In the genomic region with DNA sequence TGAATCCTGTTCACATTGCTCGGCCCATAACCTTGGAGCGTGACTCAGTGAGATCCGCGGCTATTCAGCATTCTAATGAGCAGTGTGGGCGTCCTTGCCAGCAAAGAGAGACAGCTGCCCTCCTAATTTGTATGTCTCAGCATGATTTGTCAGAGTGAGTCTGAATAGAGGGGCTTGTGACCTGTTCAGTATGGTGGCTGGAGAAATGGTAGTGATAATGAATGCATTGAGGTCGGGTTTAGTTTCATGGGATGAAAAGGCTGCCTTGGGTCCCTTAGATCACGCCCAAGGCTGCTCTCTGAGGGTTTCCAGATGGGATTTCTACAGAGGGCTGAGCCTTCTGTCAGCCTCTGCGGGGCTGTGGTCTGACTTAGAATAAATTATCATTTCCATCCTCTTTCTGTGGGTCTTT, we compare ENCODE assay signal across 9 mouse cellular contexts.
A peak's percentile ranks its signal among the peaks of the same experiment; 100 is the strongest.
DNase-seq lines count a peak whose midpoint lies in the region; ATAC-seq lines count a peak whose summit lies in the region.
"Had no signal": no experiment of that assay in that cellular context is flagged by ENCODE, and none has a peak within 500 bp of the region (broad histone marks: within the 10 kb centered on the region; RNA-seq: fewer than 3 reads in every experiment).

No protein-coding gene starts in this region.

- H3K9me3 ChIP-seq in kidney, embryonic 14.5 days (ENCODE audit: control insufficient read depth, low read length), result no peaks in the 10 kb centered on the region
- H3K9me3 ChIP-seq in kidney, embryonic 16.5 days (ENCODE audit: low read length), result no peaks in the 10 kb centered on the region
- H3K9me3 ChIP-seq in hindbrain, embryonic 11.5 days (ENCODE audit: control insufficient read depth, low read length), result no peaks in the 10 kb centered on the region
- no peaks in the 10 kb centered on the region for H3K9me3 ChIP-seq in neural tube, embryonic 13.5 days
- H3K9me3 ChIP-seq in liver, embryonic 12.5 days (replicated peaks), result no peaks in the 10 kb centered on the region

- H3K36me3 ChIP-seq in kidney, embryonic 14.5 days (ENCODE audit: control insufficient read depth, insufficient read depth, low read length), result peaks cover 10% of the 10 kb centered on the region; the same call in 1 of the 2 replicates
- H3K36me3 ChIP-seq in kidney, embryonic 16.5 days (ENCODE audit: insufficient read depth, low read length), result peaks cover 23% of the 10 kb centered on the region; the same call in 1 of the 2 replicates
- H3K36me3 ChIP-seq in hindbrain, embryonic 11.5 days (ENCODE audit: control insufficient read depth, insufficient read depth, low read length), result no peaks in the 10 kb centered on the region
- H3K36me3 ChIP-seq in neural tube, embryonic 13.5 days, result no peaks in the 10 kb centered on the region
- 0 out of 2 replicates have a peak, but pooled peaks cover 7% of the 10 kb centered on the region for H3K36me3 ChIP-seq in liver, embryonic 12.5 days

- H3K4me1 ChIP-seq in kidney, embryonic 14.5 days (ENCODE audit: control insufficient read depth, insufficient read depth, low read length), result peaks cover 4% of the 10 kb centered on the region
- peaks cover 14% of the 10 kb centered on the region for H3K4me1 ChIP-seq in kidney, embryonic 16.5 days (ENCODE audit: insufficient read depth, low read length)
- peaks cover 21% of the 10 kb centered on the region for H3K4me1 ChIP-seq in hindbrain, embryonic 11.5 days (replicated peaks; ENCODE audit: control insufficient read depth, insufficient read depth, low read length)
- H3K4me1 ChIP-seq in neural tube, embryonic 13.5 days (replicated peaks), result peaks cover 86% of the 10 kb centered on the region
- H3K4me1 ChIP-seq in liver, embryonic 12.5 days, result peaks cover 8% of the 10 kb centered on the region; the same call in 1 of the 2 replicates

- DNase-seq in adrenal gland, postnatal 25 days, result peak; percentile 56
- peak; percentile 71 for DNase-seq in hindbrain, embryonic 11.5 days (ENCODE audit: low spot score)
- DNase-seq in gastrocnemius, postnatal 4 days (ENCODE audit: low spot score in 2 of 2), result no peak
- no peak for DNase-seq in cerebellum, adult 11-12 months

- WGBS in kidney, embryonic 14.5 days, result 21% methylated on average over 8 of the region's 8 CpGs
- 24% methylated on average over 8 of the region's 8 CpGs for WGBS in kidney, embryonic 16.5 days
- 5% methylated on average over 8 of the region's 8 CpGs for WGBS in hindbrain, embryonic 11.5 days
- 3% methylated on average over 8 of the region's 8 CpGs for WGBS in neural tube, embryonic 13.5 days
- 60% methylated on average over 8 of the region's 8 CpGs for whole genome bisulfite sequencing in liver, embryonic 12.5 days (ENCODE audit: insufficient replicate concordance)

- no peaks in the 10 kb centered on the region for H3K27me3 ChIP-seq in kidney, embryonic 14.5 days (ENCODE audit: control insufficient read depth, insufficient read depth, low read length)
- H3K27me3 ChIP-seq in kidney, embryonic 16.5 days (ENCODE audit: insufficient read depth, low read length), result no peaks in the 10 kb centered on the region
- H3K27me3 ChIP-seq in hindbrain, embryonic 11.5 days (ENCODE audit: control insufficient read depth, insufficient read depth, low read length), result no peaks in the 10 kb centered on the region
- H3K27me3 ChIP-seq in neural tube, embryonic 13.5 days, result no peaks in the 10 kb centered on the region
- H3K27me3 ChIP-seq in liver, embryonic 12.5 days (replicated peaks), result no peaks in the 10 kb centered on the region
- H3K27me3 ChIP-seq: CH12.LX had no signal

- peak; percentile 20; the same call in 1 of the 2 replicates for ATAC-seq in kidney, embryonic 14.5 days (ENCODE audit: low FRiP score, low TSS enrichment)
- ATAC-seq in kidney, embryonic 16.5 days (ENCODE audit: low FRiP score, low TSS enrichment), result no peak
- ATAC-seq in hindbrain, embryonic 11.5 days (ENCODE audit: low FRiP score), result peak; percentile 87
- ATAC-seq in neural tube, embryonic 13.5 days (ENCODE audit: low read depth), result peak; percentile 77
- no peak for ATAC-seq in liver, embryonic 12.5 days

- H3K9ac ChIP-seq in kidney, embryonic 14.5 days (ENCODE audit: low read depth, low read length), result no peak overlapping the region
- H3K9ac ChIP-seq in kidney, embryonic 16.5 days (replicated peaks; ENCODE audit: low read length), result no peak overlapping the region
- H3K9ac ChIP-seq in hindbrain, embryonic 11.5 days (ENCODE audit: low read depth, low read length), result no peak overlapping the region
- H3K9ac ChIP-seq in neural tube, embryonic 13.5 days, result peak overlapping the region; percentile 49; the same call in 1 of the 2 replicates
- no peak overlapping the region for H3K9ac ChIP-seq in liver, embryonic 12.5 days

- no peak overlapping the region for H3K4me3 ChIP-seq in kidney, embryonic 14.5 days (ENCODE audit: low read length)
- H3K4me3 ChIP-seq in kidney, embryonic 16.5 days (ENCODE audit: low read length), result no peak overlapping the region
- H3K4me3 ChIP-seq in hindbrain, embryonic 11.5 days (ENCODE audit: low read depth, low read length), result 0 out of 2 replicates have a peak overlapping the region, but pooled peaks have one; percentile 0
- H3K4me3 ChIP-seq in neural tube, embryonic 13.5 days, result no peak overlapping the region
- H3K4me3 ChIP-seq in liver, embryonic 12.5 days, result no peak overlapping the region

- no peak overlapping the region for H3K27ac ChIP-seq in kidney, embryonic 14.5 days (ENCODE audit: low read depth, low read length)
- H3K27ac ChIP-seq in kidney, embryonic 16.5 days (ENCODE audit: low read length), result no peak overlapping the region; the same call in 1 of the 2 replicates
- H3K27ac ChIP-seq in hindbrain, embryonic 11.5 days (ENCODE audit: low read depth, low read length), result peak overlapping the region; percentile 84
- H3K27ac ChIP-seq in neural tube, embryonic 13.5 days (replicated peaks), result peak overlapping the region; percentile 89
- H3K27ac ChIP-seq in liver, embryonic 12.5 days, result no peak overlapping the region

- H3K4me2 ChIP-seq in kidney, embryonic 14.5 days (replicated peaks; ENCODE audit: low read depth, low read length), result no peak overlapping the region
- no peak overlapping the region for H3K4me2 ChIP-seq in kidney, embryonic 16.5 days (replicated peaks; ENCODE audit: low read depth, low read length)
- peak overlapping the region; percentile 21; the same call in 1 of the 2 replicates for H3K4me2 ChIP-seq in hindbrain, embryonic 11.5 days (replicated peaks; ENCODE audit: low read depth, low read length)
- H3K4me2 ChIP-seq in neural tube, embryonic 13.5 days, result peak overlapping the region; percentile 41
- no peak overlapping the region for H3K4me2 ChIP-seq in liver, embryonic 12.5 days

Comparison
In these comparisons a context has a peak if more than half of its experiments do, and no peak if none do; other contexts are left out.
1. ATAC-seq: peak in kidney, embryonic 14.5 days (single experiment), hindbrain, embryonic 11.5 days (single experiment) and neural tube, embryonic 13.5 days (single experiment); none in kidney, embryonic 16.5 days (single experiment) and liver, embryonic 12.5 days (single experiment).
2. H3K27ac ChIP-seq: peak in hindbrain, embryonic 11.5 days (single experiment) and neural tube, embryonic 13.5 days (single experiment); none in kidney, embryonic 14.5 days (single experiment), kidney, embryonic 16.5 days (single experiment) and liver, embryonic 12.5 days (single experiment).
3. H3K4me2 ChIP-seq: peak in hindbrain, embryonic 11.5 days (single experiment) and neural tube, embryonic 13.5 days (single experiment); none in kidney, embryonic 14.5 days (single experiment), kidney, embryonic 16.5 days (single experiment) and liver, embryonic 12.5 days (single experiment).
4. DNase-seq: peak in adrenal gland, postnatal 25 days (single experiment) and hindbrain, embryonic 11.5 days (single experiment); none in gastrocnemius, postnatal 4 days (0 of 2) and cerebellum, adult 11-12 months (single experiment).